Mouse (Mus musculus): Measurements from ENCODE around the gene Pctp. TPM values are rescaled to one million over a fixed set of nuclear protein-coding genes. Genes with fewer than 3 reads are reported as not detected.

Pctp gene
- polyA plus RNA-seq, 1 experiment from 2014 or later, result 15.8 TPM

- H3K27me3 ChIP-seq (ENCODE audit: insufficient read depth, low read length), result no peaks in the 10 kb centered on the region
- no peak overlapping the region for H3K27ac ChIP-seq (ENCODE audit: low read length)
- no peak overlapping the region for H3K9ac ChIP-seq (replicated peaks; ENCODE audit: low read length)
- H3K36me3 ChIP-seq (ENCODE audit: insufficient read depth, low read length), result no peaks in the 10 kb centered on the region
- no peak for ATAC-seq (ENCODE audit: low FRiP score, low TSS enrichment)
- 17% methylated on average over 7 of the region's 7 CpGs for WGBS
- 0 out of 2 replicates have a peak overlapping the region, but pooled peaks have one; percentile 7 for H3K4me2 ChIP-seq (replicated peaks; ENCODE audit: low read depth, low read length)
- no peaks in the 10 kb centered on the region; the same call in 1 of the 2 replicates for H3K9me3 ChIP-seq (ENCODE audit: low read length)
- H3K4me3 ChIP-seq (ENCODE audit: low read length), result no peak overlapping the region
- H3K4me1 ChIP-seq (ENCODE audit: insufficient read depth, low read length), result 0 out of 2 replicates have a peak, but pooled peaks cover 4% of the 10 kb centered on the region
These were observed 16.5 kb upstream of the Pctp start for GRCm38 (mm10) chr11:90019161-90019560.

GRCm38 (mm10) chr11:90015281-90015680, 12.6 kb upstream of the Pctp start:
- H3K27me3 ChIP-seq (ENCODE audit: insufficient read depth, low read length), result no peaks in the 10 kb centered on the region
- H3K4me2 ChIP-seq (replicated peaks; ENCODE audit: low read depth, low read length), result no peak overlapping the region
- whole genome bisulfite sequencing, result 41% methylated on average over 7 of the region's 7 CpGs
- no peak overlapping the region for H3K4me3 ChIP-seq (ENCODE audit: low read length)
- H3K9ac ChIP-seq (replicated peaks; ENCODE audit: low read length), result no peak overlapping the region
- H3K36me3 ChIP-seq (ENCODE audit: insufficient read depth, low read length), result no peaks in the 10 kb centered on the region
- 0 out of 2 replicates have a peak, but pooled peaks cover 4% of the 10 kb centered on the region for H3K4me1 ChIP-seq (ENCODE audit: insufficient read depth, low read length)
- H3K27ac ChIP-seq (ENCODE audit: low read length), result no peak overlapping the region
- ATAC-seq (ENCODE audit: low FRiP score, low TSS enrichment), result no peak
- H3K9me3 ChIP-seq (ENCODE audit: low read length), result no peaks in the 10 kb centered on the region; the same call in 1 of the 2 replicates

- Histone ChIP-seq H3K36me3 (ENCODE audit: insufficient read depth, low read length) (no peaks in the 10 kb centered on the region), H3K27ac (ENCODE audit: low read length) (no peak overlapping the region), H3K9ac (replicated peaks; ENCODE audit: low read length) (no peak overlapping the region), H3K4me2 (replicated peaks; ENCODE audit: low read depth, low read length) (no peak overlapping the region), H3K9me3 (ENCODE audit: low read length) (no peaks in the 10 kb centered on the region; the same call in 1 of the 2 replicates), H3K4me3 (ENCODE audit: low read length) (no peak overlapping the region), H3K4me1 (ENCODE audit: insufficient read depth, low read length) (no peaks in the 10 kb centered on the region), H3K27me3 (ENCODE audit: insufficient read depth, low read length) (no peaks in the 10 kb centered on the region)
- ATAC-seq (ENCODE audit: low FRiP score, low TSS enrichment), result no peak
- whole genome bisulfite sequencing, result 77% methylated on average over 6 of the region's 6 CpGs
These were observed 11.0 kb upstream of the Pctp start for GRCm38 (mm10) chr11:90013657-90014056.

DNA sequence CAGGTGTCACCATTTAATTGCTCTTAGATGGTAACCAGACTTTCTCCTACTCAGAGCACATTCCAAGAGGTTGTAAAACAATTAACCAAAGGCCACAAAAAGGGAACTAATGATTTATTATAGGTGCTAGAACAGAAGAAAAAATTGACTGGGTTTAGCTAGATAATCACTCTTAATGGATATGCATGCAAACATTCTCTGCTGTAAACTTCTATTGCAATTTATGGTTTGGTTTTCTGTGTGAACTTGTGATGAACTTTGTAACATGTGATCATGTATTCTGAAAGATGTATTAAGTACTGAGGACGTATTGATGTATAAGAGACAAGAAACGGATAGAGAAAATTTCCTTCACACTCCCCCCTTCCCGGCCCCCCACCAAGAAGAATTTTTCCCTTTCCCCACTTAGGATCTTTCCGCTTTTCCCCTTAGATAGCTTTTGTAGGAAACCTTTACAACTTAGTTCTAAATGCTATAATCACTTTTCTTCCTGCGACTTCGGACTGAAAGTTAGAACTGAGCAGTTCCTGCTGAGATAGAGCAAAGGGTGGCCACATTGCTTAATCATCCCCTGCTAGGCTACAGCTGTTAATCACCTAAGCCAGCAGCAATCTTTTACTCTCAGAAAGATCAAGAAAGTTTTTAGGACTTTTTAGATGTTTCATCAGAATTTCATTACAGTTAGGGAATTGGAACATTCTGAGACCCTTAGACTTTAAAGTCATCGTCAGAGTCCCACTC, 5.3 kb upstream of the Pctp start:
- no peak overlapping the region for H3K4me2 ChIP-seq (replicated peaks; ENCODE audit: low read depth, low read length)
- H3K9ac ChIP-seq (replicated peaks; ENCODE audit: low read length), result no peak overlapping the region
- no peak for ATAC-seq (ENCODE audit: low FRiP score, low TSS enrichment)
- no peaks in the 10 kb centered on the region for H3K4me1 ChIP-seq (ENCODE audit: insufficient read depth, low read length)
- WGBS, result 25% methylated on average over 7 of the region's 7 CpGs
- H3K27me3 ChIP-seq (ENCODE audit: insufficient read depth, low read length), result no peaks in the 10 kb centered on the region
- H3K36me3 ChIP-seq (ENCODE audit: insufficient read depth, low read length), result no peaks in the 10 kb centered on the region
- H3K4me3 ChIP-seq (ENCODE audit: low read length), result no peak overlapping the region
- H3K9me3 ChIP-seq (ENCODE audit: low read length), result no peaks in the 10 kb centered on the region
- H3K27ac ChIP-seq (ENCODE audit: low read length), result no peak overlapping the region

DNA sequence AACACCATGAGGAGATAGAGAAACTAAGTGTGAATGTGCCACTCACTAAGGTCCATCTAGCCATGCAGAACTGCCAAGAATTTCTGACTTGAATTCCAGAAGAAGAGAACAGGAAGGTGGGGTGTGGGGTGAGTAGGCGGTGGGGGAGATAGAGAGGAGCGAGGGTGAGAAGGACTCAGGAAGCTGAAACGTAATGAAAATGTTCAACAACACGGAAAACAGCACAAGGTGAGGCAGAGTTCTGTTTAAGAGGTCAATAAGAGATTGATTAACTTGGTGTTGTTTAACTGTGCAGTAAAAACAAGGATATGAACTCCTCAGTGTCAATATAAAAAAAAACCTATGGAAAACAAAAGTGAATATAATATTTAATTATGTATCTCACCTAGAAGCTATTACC, 3.4 kb upstream of the Pctp start:
- peaks cover 14% of the 10 kb centered on the region; the same call in 1 of the 2 replicates for H3K4me1 ChIP-seq (ENCODE audit: insufficient read depth, low read length)
- no peak overlapping the region for H3K27ac ChIP-seq (ENCODE audit: low read length)
- no peak overlapping the region for H3K4me2 ChIP-seq (replicated peaks; ENCODE audit: low read depth, low read length)
- H3K27me3 ChIP-seq (ENCODE audit: insufficient read depth, low read length), result no peaks in the 10 kb centered on the region
- H3K36me3 ChIP-seq (ENCODE audit: insufficient read depth, low read length), result no peaks in the 10 kb centered on the region
- no peak for ATAC-seq (ENCODE audit: low FRiP score, low TSS enrichment)
- H3K4me3 ChIP-seq (ENCODE audit: low read length), result no peak overlapping the region
- WGBS, result 35% methylated on average over 4 of the region's 4 CpGs
- H3K9ac ChIP-seq (replicated peaks; ENCODE audit: low read length), result no peak overlapping the region
- H3K9me3 ChIP-seq (ENCODE audit: low read length), result no peaks in the 10 kb centered on the region

DNA sequence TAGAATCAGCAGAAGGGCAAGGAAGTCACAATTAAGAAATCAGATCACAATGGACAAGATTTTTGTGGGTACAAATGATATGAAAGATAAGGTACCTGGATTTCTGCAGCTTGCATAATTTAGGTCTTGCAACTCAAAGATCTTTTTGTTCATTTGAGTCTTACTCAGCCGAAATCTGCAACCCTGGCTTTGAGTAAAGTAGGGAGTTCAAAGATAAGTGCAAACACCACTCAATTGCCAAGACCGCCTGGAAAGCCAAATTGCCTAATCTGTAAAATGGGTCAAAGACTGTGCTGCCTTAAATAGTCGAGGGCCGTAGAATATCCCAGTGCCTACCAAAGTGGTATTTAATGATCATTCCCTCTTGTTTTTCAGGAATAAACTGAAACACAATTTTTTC, 692 bp upstream of the Pctp start:
- WGBS, result 90% methylated on average over 4 of the region's 4 CpGs
- no peak overlapping the region for H3K27ac ChIP-seq (ENCODE audit: low read length)
- no peaks in the 10 kb centered on the region; the same call in 1 of the 2 replicates for H3K36me3 ChIP-seq (ENCODE audit: insufficient read depth, low read length)
- H3K4me1 ChIP-seq (ENCODE audit: insufficient read depth, low read length), result peaks cover 14% of the 10 kb centered on the region; the same call in 1 of the 2 replicates
- no peaks in the 10 kb centered on the region for H3K9me3 ChIP-seq (ENCODE audit: low read length)
- no peak for ATAC-seq (ENCODE audit: low FRiP score, low TSS enrichment)
- H3K9ac ChIP-seq (replicated peaks; ENCODE audit: low read length), result no peak overlapping the region
- no peak overlapping the region for H3K4me3 ChIP-seq (ENCODE audit: low read length)
- H3K27me3 ChIP-seq (ENCODE audit: insufficient read depth, low read length), result no peaks in the 10 kb centered on the region
- peak overlapping the region; percentile 71; the same call in 1 of the 2 replicates for H3K4me2 ChIP-seq (replicated peaks; ENCODE audit: low read depth, low read length)

GRCm38 (mm10) chr11:90002987-90003348, 274 bp upstream of the Pctp start:
- peaks cover 14% of the 10 kb centered on the region; the same call in 1 of the 2 replicates for H3K4me1 ChIP-seq (ENCODE audit: insufficient read depth, low read length)
- WGBS, result 9% methylated on average over 8 of the region's 8 CpGs
- H3K4me2 ChIP-seq (replicated peaks; ENCODE audit: low read depth, low read length), result peak overlapping the region; percentile 71
- H3K4me3 ChIP-seq (ENCODE audit: low read length), result peak overlapping the region; percentile 62
- H3K36me3 ChIP-seq (ENCODE audit: insufficient read depth, low read length), result no peaks in the 10 kb centered on the region; the same call in 1 of the 2 replicates
- no peak; the same call in 1 of the 2 replicates for ATAC-seq (ENCODE audit: low FRiP score, low TSS enrichment)
- H3K27me3 ChIP-seq (ENCODE audit: insufficient read depth, low read length), result no peaks in the 10 kb centered on the region
- no peaks in the 10 kb centered on the region for H3K9me3 ChIP-seq (ENCODE audit: low read length)
- H3K27ac ChIP-seq (ENCODE audit: low read length), result peak overlapping the region; percentile 75; the same call in 1 of the 2 replicates
- peak overlapping the region; percentile 38; the same call in 1 of the 2 replicates for H3K9ac ChIP-seq (replicated peaks; ENCODE audit: low read length)

- H3K4me1 ChIP-seq (ENCODE audit: insufficient read depth, low read length), result peaks cover 14% of the 10 kb centered on the region; the same call in 1 of the 2 replicates
- peak overlapping the region; percentile 62 for H3K4me3 ChIP-seq (ENCODE audit: low read length)
- no peak for ATAC-seq (ENCODE audit: low FRiP score, low TSS enrichment)
- H3K36me3 ChIP-seq (ENCODE audit: insufficient read depth, low read length), result no peaks in the 10 kb centered on the region; the same call in 1 of the 2 replicates
- WGBS, result 81% methylated on average over 10 of the region's 10 CpGs
- peak overlapping the region; percentile 71 for H3K4me2 ChIP-seq (replicated peaks; ENCODE audit: low read depth, low read length)
- H3K9ac ChIP-seq (replicated peaks; ENCODE audit: low read length), result peak overlapping the region; percentile 75
- no peaks in the 10 kb centered on the region for H3K9me3 ChIP-seq (ENCODE audit: low read length)
- H3K27me3 ChIP-seq (ENCODE audit: insufficient read depth, low read length), result no peaks in the 10 kb centered on the region
- peak overlapping the region; percentile 90; the same call in 1 of the 2 replicates for H3K27ac ChIP-seq (ENCODE audit: low read length)
These were observed 1.1 kb downstream of the Pctp start for GRCm38 (mm10) chr11:90001396-90002230.

- 87% methylated on average over 4 of the region's 4 CpGs for WGBS
- Histone ChIP-seq H3K4me1 (ENCODE audit: insufficient read depth, low read length) (peaks cover 14% of the 10 kb centered on the region; the same call in 1 of the 2 replicates), H3K27ac (ENCODE audit: low read length) (no peak overlapping the region), H3K4me3 (ENCODE audit: low read length) (no peak overlapping the region), H3K4me2 (replicated peaks; ENCODE audit: low read depth, low read length) (no peak overlapping the region), H3K9ac (replicated peaks; ENCODE audit: low read length) (no peak overlapping the region), H3K36me3 (ENCODE audit: insufficient read depth, low read length) (no peaks in the 10 kb centered on the region; the same call in 1 of the 2 replicates), H3K9me3 (ENCODE audit: low read length) (no peaks in the 10 kb centered on the region), H3K27me3 (ENCODE audit: insufficient read depth, low read length) (no peaks in the 10 kb centered on the region)
- ATAC-seq (ENCODE audit: low FRiP score, low TSS enrichment), result no peak
These were observed 2.0 kb downstream of the Pctp start for GRCm38 (mm10) chr11:90000666-90001065.
